Mouse (Mus musculus) embryonic facial prominence, embryonic 10.5 days (tissue): Measurements from ENCODE around the gene Hpf1. TPM values are rescaled to one million over a fixed set of nuclear protein-coding genes. Genes with fewer than 3 reads are reported as not detected.

ENCODE experiments used
- DNase-seq: peaks from one replicate; pipeline ENCODE4 v3.0.0-alpha.2; 2017; ENCODE audit warnings: low spot score
- H3K27ac ChIP-seq: fragments of 300-500 bp; sonication (generic); replicated peaks from 2 replicates; pipeline ENCODE4 v1.5.1; 2016; ENCODE audit warnings: mild to moderate bottlenecking
- H3K27me3 ChIP-seq: fragments of 300-500 bp; sonication (generic); replicated peaks from 2 replicates; pipeline ENCODE4 v1.6.1; 2016; ENCODE audit warnings: low read depth, mild to moderate bottlenecking; ENCODE audit not compliant: poor library complexity, severe bottlenecking
- H3K36me3 ChIP-seq: fragments of 300-500 bp; sonication (generic); replicated peaks from 2 replicates; pipeline ENCODE4 v1.6.1; 2016; ENCODE audit warnings: mild to moderate bottlenecking, moderate library complexity
- H3K4me1 ChIP-seq: fragments of 300-500 bp; sonication (generic); 2 replicates; pipeline ENCODE4 v1.6.1; 2016
- H3K4me3 ChIP-seq: fragments of 300-500 bp; sonication (generic); 2 replicates; pipeline ENCODE4 v1.5.1; 2016; ENCODE audit warnings: mild to moderate bottlenecking, moderate library complexity
- H3K9me3 ChIP-seq: fragments of 300-500 bp; sonication (generic); 2 replicates; pipeline ENCODE4 v1.6.1; 2016; ENCODE audit warnings: mild to moderate bottlenecking
- WGBS: fragments of 180-500 bp; shearing (Covaris S2); methylation state at CpG from one replicate; pipeline ENCODE4 v1.1.7; 2016; 5-methylcytosine and 5-hydroxymethylcytosine counted together
- polyA plus RNA-seq: library from polyadenylated mRNA; unstranded; fragments of >200 nt; fragmentation: Nextera tagmentation; extraction: Ambion mirVana; gene quantifications from 2 replicates; pipeline ENCODE4 v1.2.1, GENCODE M21; 2016

Hpf1 gene
- 115 and 117 TPM in 2 replicates for polyA plus RNA-seq

GRCm38 (mm10) chr8:60889843-60890519 lies at the start of gene Hpf1:
Hpf1 (plus strand) TSS chr8:60890418.
- peak; percentile 97 for DNase-seq
- 6% methylated on average over 43 of the region's 43 CpGs for WGBS
- Histone ChIP-seq H3K27me3 (no peaks in the 10 kb centered on the region), H3K9me3 (no peaks in the 10 kb centered on the region), H3K4me3 (peak within 1 kb of the TSS; percentile 78), H3K36me3 (peaks cover 18% of the 10 kb centered on the region), H3K27ac (peak within 1 kb of the TSS; percentile 89), H3K4me1 (peaks cover 20% of the 10 kb centered on the region)

GRCm38 (mm10) chr8:60842388-60842787 lies 47.8 kb upstream of the Hpf1 start:
- no peak for DNase-seq
- 83% methylated on average over 6 of the region's 6 CpGs for WGBS
- no peaks in the 10 kb centered on the region for H3K36me3 ChIP-seq
- no peak overlapping the region for H3K4me3 ChIP-seq
- H3K27ac ChIP-seq = no peak overlapping the region
- H3K4me1 ChIP-seq = no peaks in the 10 kb centered on the region
- H3K9me3 ChIP-seq = no peaks in the 10 kb centered on the region
- H3K27me3 ChIP-seq = no peaks in the 10 kb centered on the region

- no peak overlapping the region for H3K4me3 ChIP-seq
- no peak for DNase-seq
- no peaks in the 10 kb centered on the region for H3K27me3 ChIP-seq
- H3K9me3 ChIP-seq = no peaks in the 10 kb centered on the region
- H3K27ac ChIP-seq = no peak overlapping the region
- H3K4me1 ChIP-seq = no peaks in the 10 kb centered on the region
- no peaks in the 10 kb centered on the region for H3K36me3 ChIP-seq
Measured at GRCm38 (mm10) chr8:60857559-60857958, 32.7 kb upstream of the Hpf1 start.

GRCm38 (mm10) chr8:60858091-60858490 lies 32.1 kb upstream of the Hpf1 start:
- Histone ChIP-seq H3K9me3 (no peaks in the 10 kb centered on the region), H3K27ac (no peak overlapping the region), H3K36me3 (no peaks in the 10 kb centered on the region), H3K4me1 (no peaks in the 10 kb centered on the region), H3K4me3 (no peak overlapping the region), H3K27me3 (no peaks in the 10 kb centered on the region)
- DNase-seq = no peak

- Histone ChIP-seq H3K36me3 (no peaks in the 10 kb centered on the region), H3K9me3 (no peaks in the 10 kb centered on the region), H3K4me1 (no peaks in the 10 kb centered on the region), H3K4me3 (no peak overlapping the region), H3K27ac (no peak overlapping the region), H3K27me3 (no peaks in the 10 kb centered on the region)
- 75% methylated on average over 4 of the region's 4 CpGs for WGBS
- DNase-seq = no peak
Measured at GRCm38 (mm10) chr8:60858911-60859476, 31.2 kb upstream of the Hpf1 start.

- H3K27me3 ChIP-seq = no peaks in the 10 kb centered on the region
- H3K9me3 ChIP-seq = no peaks in the 10 kb centered on the region
- H3K36me3 ChIP-seq = no peaks in the 10 kb centered on the region
- H3K27ac ChIP-seq = no peak overlapping the region
- H3K4me1 ChIP-seq = no peaks in the 10 kb centered on the region
- WGBS = 83% methylated on average over 9 of the region's 9 CpGs
- H3K4me3 ChIP-seq = no peak overlapping the region
- DNase-seq = no peak
Measured at GRCm38 (mm10) chr8:60859605-60860004, 30.6 kb upstream of the Hpf1 start.

- 72% methylated on average over 3 of the region's 3 CpGs for WGBS
- DNase-seq = no peak
Measured at GRCm38 (mm10) chr8:60860749-60861148, 29.5 kb upstream of the Hpf1 start.

GRCm38 (mm10) chr8:60861783-60862182 lies 28.4 kb upstream of the Hpf1 start:
- no peak overlapping the region for H3K27ac ChIP-seq
- 90% methylated on average over 6 of the region's 6 CpGs for WGBS
- no peak overlapping the region for H3K4me3 ChIP-seq
- no peaks in the 10 kb centered on the region for H3K36me3 ChIP-seq
- no peaks in the 10 kb centered on the region for H3K27me3 ChIP-seq
- H3K9me3 ChIP-seq = no peaks in the 10 kb centered on the region
- no peaks in the 10 kb centered on the region for H3K4me1 ChIP-seq
- DNase-seq = no peak

More at GRCm38 (mm10) chr8:60860749-60861148, 29.5 kb upstream of the Hpf1 start:
- H3K4me1 ChIP-seq = no peaks in the 10 kb centered on the region
- H3K9me3 ChIP-seq = no peaks in the 10 kb centered on the region
- no peak overlapping the region for H3K27ac ChIP-seq
- no peaks in the 10 kb centered on the region for H3K27me3 ChIP-seq
- no peak overlapping the region for H3K4me3 ChIP-seq
- no peaks in the 10 kb centered on the region for H3K36me3 ChIP-seq

GRCm38 (mm10) chr8:60864875-60865274 lies 25.3 kb upstream of the Hpf1 start:
- Histone ChIP-seq H3K4me1 (no peaks in the 10 kb centered on the region), H3K4me3 (no peak overlapping the region), H3K9me3 (no peaks in the 10 kb centered on the region), H3K27ac (no peak overlapping the region), H3K36me3 (no peaks in the 10 kb centered on the region), H3K27me3 (no peaks in the 10 kb centered on the region)
- no peak for DNase-seq
- 86% methylated on average over 6 of the region's 6 CpGs for WGBS

- Histone ChIP-seq H3K36me3 (no peaks in the 10 kb centered on the region), H3K4me1 (no peaks in the 10 kb centered on the region), H3K9me3 (no peaks in the 10 kb centered on the region), H3K27me3 (no peaks in the 10 kb centered on the region), H3K27ac (no peak overlapping the region), H3K4me3 (no peak overlapping the region)
- DNase-seq = peak; percentile 59
- 32% methylated on average over 3 of the region's 3 CpGs for WGBS
Measured at GRCm38 (mm10) chr8:60865504-60866114, 24.6 kb upstream of the Hpf1 start.

- Histone ChIP-seq H3K4me3 (no peak overlapping the region), H3K36me3 (no peaks in the 10 kb centered on the region), H3K9me3 (no peaks in the 10 kb centered on the region), H3K27me3 (no peaks in the 10 kb centered on the region), H3K4me1 (no peaks in the 10 kb centered on the region), H3K27ac (no peak overlapping the region)
- WGBS = 82% methylated on average over 4 of the region's 4 CpGs
- DNase-seq = no peak
Measured at GRCm38 (mm10) chr8:60867468-60868115, 22.6 kb upstream of the Hpf1 start.

- no peaks in the 10 kb centered on the region for H3K4me1 ChIP-seq
- no peaks in the 10 kb centered on the region for H3K9me3 ChIP-seq
- no peaks in the 10 kb centered on the region for H3K27me3 ChIP-seq
- H3K4me3 ChIP-seq = no peak overlapping the region
- no peak for DNase-seq
- no peaks in the 10 kb centered on the region for H3K36me3 ChIP-seq
- H3K27ac ChIP-seq = no peak overlapping the region
- 92% methylated on average over 4 of the region's 4 CpGs for WGBS
Measured at GRCm38 (mm10) chr8:60868236-60868965, 21.8 kb upstream of the Hpf1 start.
